Mouse (Mus musculus): Measurements from ENCODE around the gene Sema6d. TPM values are rescaled to one million over a fixed set of nuclear protein-coding genes. Genes with fewer than 3 reads are reported as not detected.
A peak's percentile ranks its signal among the peaks of the same experiment; 100 is the strongest.

Gene Sema6d
- polyA plus RNA-seq, 2 experiments: 12.9 to 19.1 TPM

GRCm38 (mm10) chr2:124621972-124622621, 532.3 kb downstream of the Sema6d start:
- no peak overlapping the region for H3K9ac ChIP-seq (ENCODE audit: low read depth, low read length, severe bottlenecking)
- 84% methylated on average over 6 of the region's 6 CpGs for WGBS
- peaks cover 8% of the 10 kb centered on the region; the same call in 1 of the 2 replicates for H3K4me1 ChIP-seq (ENCODE audit: control insufficient read depth, insufficient read depth, low read length)
- DNase-seq (ENCODE audit: low spot score) (no peak), ATAC-seq (ENCODE audit: low FRiP score, low read depth) (no peak)
- no peak for TF ChIP-seq POLR2A (IDR thresholded peaks at IDR 0.05; ENCODE audit: borderline replicate concordance, extremely low read depth, insufficient read depth, insufficient read length)
- H3K4me2 ChIP-seq (replicated peaks; ENCODE audit: low read depth, low read length, severe bottlenecking): no peak overlapping the region
- no peaks in the 10 kb centered on the region for H3K9me3 ChIP-seq (ENCODE audit: control insufficient read depth, low read length)
- H3K27ac ChIP-seq (replicated peaks; ENCODE audit: low read depth, low read length): no peak overlapping the region
- no peaks in the 10 kb centered on the region for H3K36me3 ChIP-seq (ENCODE audit: control insufficient read depth, insufficient read depth, low read length)
- no peak overlapping the region for H3K4me3 ChIP-seq (replicated peaks; ENCODE audit: low read length)
- peaks cover 7% of the 10 kb centered on the region; the same call in 1 of the 2 replicates for H3K27me3 ChIP-seq (ENCODE audit: control insufficient read depth, insufficient read depth, low read length)

- no peak for TF ChIP-seq POLR2A (IDR thresholded peaks at IDR 0.05; ENCODE audit: borderline replicate concordance, extremely low read depth, insufficient read depth, insufficient read length)
- DNase-seq (ENCODE audit: low spot score) (no peak), ATAC-seq (ENCODE audit: low FRiP score, low read depth) (no peak)
- Histone ChIP-seq H3K27me3 (ENCODE audit: control insufficient read depth, insufficient read depth, low read length) (peaks cover 7% of the 10 kb centered on the region; the same call in 1 of the 2 replicates), H3K9me3 (ENCODE audit: control insufficient read depth, low read length) (no peaks in the 10 kb centered on the region), H3K4me3 (replicated peaks; ENCODE audit: low read length) (no peak overlapping the region), H3K36me3 (ENCODE audit: control insufficient read depth, insufficient read depth, low read length) (no peaks in the 10 kb centered on the region), H3K4me1 (ENCODE audit: control insufficient read depth, insufficient read depth, low read length) (peaks cover 15% of the 10 kb centered on the region), H3K4me2 (replicated peaks; ENCODE audit: low read depth, low read length, severe bottlenecking) (no peak overlapping the region), H3K27ac (replicated peaks; ENCODE audit: low read depth, low read length) (no peak overlapping the region), H3K9ac (ENCODE audit: low read depth, low read length, severe bottlenecking) (no peak overlapping the region)
- WGBS: 56% methylated on average over 10 of the region's 10 CpGs
These were observed 534.6 kb downstream of the Sema6d start for GRCm38 (mm10) chr2:124624247-124624929.

- Histone ChIP-seq H3K4me3 (replicated peaks; ENCODE audit: low read length) (no peak overlapping the region), H3K9ac (ENCODE audit: low read depth, low read length, severe bottlenecking) (no peak overlapping the region), H3K4me2 (replicated peaks; ENCODE audit: low read depth, low read length, severe bottlenecking) (no peak overlapping the region), H3K4me1 (ENCODE audit: control insufficient read depth, insufficient read depth, low read length) (peaks cover 15% of the 10 kb centered on the region), H3K27ac (replicated peaks; ENCODE audit: low read depth, low read length) (no peak overlapping the region), H3K9me3 (ENCODE audit: control insufficient read depth, low read length) (no peaks in the 10 kb centered on the region), H3K27me3 (ENCODE audit: control insufficient read depth, insufficient read depth, low read length) (peaks cover 4% of the 10 kb centered on the region; the same call in 1 of the 2 replicates), H3K36me3 (ENCODE audit: control insufficient read depth, insufficient read depth, low read length) (no peaks in the 10 kb centered on the region)
- WGBS: 47% methylated on average over 7 of the region's 7 CpGs
- DNase-seq (ENCODE audit: low spot score): no peak
- TF ChIP-seq POLR2A (IDR thresholded peaks at IDR 0.05; ENCODE audit: borderline replicate concordance, extremely low read depth, insufficient read depth, insufficient read length): no peak
- peak; percentile 16; the same call in 1 of the 2 replicates for ATAC-seq (ENCODE audit: low FRiP score, low read depth)
These were observed 536.7 kb downstream of the Sema6d start for GRCm38 (mm10) chr2:124626425-124626824.

- H3K4me3 ChIP-seq (replicated peaks; ENCODE audit: low read length): no peak overlapping the region
- no peaks in the 10 kb centered on the region for H3K36me3 ChIP-seq (ENCODE audit: control insufficient read depth, insufficient read depth, low read length)
- H3K4me1 ChIP-seq (ENCODE audit: control insufficient read depth, insufficient read depth, low read length): peaks cover 15% of the 10 kb centered on the region
- no peak overlapping the region for H3K4me2 ChIP-seq (replicated peaks; ENCODE audit: low read depth, low read length, severe bottlenecking)
- WGBS: 78% methylated on average over 5 of the region's 5 CpGs
- no peak for TF ChIP-seq POLR2A (IDR thresholded peaks at IDR 0.05; ENCODE audit: borderline replicate concordance, extremely low read depth, insufficient read depth, insufficient read length)
- H3K9ac ChIP-seq (ENCODE audit: low read depth, low read length, severe bottlenecking): no peak overlapping the region
- H3K9me3 ChIP-seq (ENCODE audit: control insufficient read depth, low read length): no peaks in the 10 kb centered on the region
- H3K27me3 ChIP-seq (ENCODE audit: control insufficient read depth, insufficient read depth, low read length): peaks cover 4% of the 10 kb centered on the region; the same call in 1 of the 2 replicates
- H3K27ac ChIP-seq (replicated peaks; ENCODE audit: low read depth, low read length): no peak overlapping the region
- DNase-seq (ENCODE audit: low spot score): no peak
- ATAC-seq (ENCODE audit: low FRiP score, low read depth): no peak
These were observed 537.9 kb downstream of the Sema6d start for GRCm38 (mm10) chr2:124627664-124628063.

- ATAC-seq (ENCODE audit: low FRiP score, low read depth) (peak; percentile 79), DNase-seq (ENCODE audit: low spot score) (peak; percentile 31)
- H3K4me2 ChIP-seq (replicated peaks; ENCODE audit: low read depth, low read length, severe bottlenecking): no peak overlapping the region
- no peak overlapping the region for H3K9ac ChIP-seq (ENCODE audit: low read depth, low read length, severe bottlenecking)
- no peaks in the 10 kb centered on the region for H3K9me3 ChIP-seq (ENCODE audit: control insufficient read depth, low read length)
- TF ChIP-seq POLR2A (IDR thresholded peaks at IDR 0.05; ENCODE audit: borderline replicate concordance, extremely low read depth, insufficient read depth, insufficient read length): no peak
- H3K4me1 ChIP-seq (ENCODE audit: control insufficient read depth, insufficient read depth, low read length): peaks cover 15% of the 10 kb centered on the region
- H3K27ac ChIP-seq (replicated peaks; ENCODE audit: low read depth, low read length): no peak overlapping the region
- no peaks in the 10 kb centered on the region for H3K27me3 ChIP-seq (ENCODE audit: control insufficient read depth, insufficient read depth, low read length)
- no peaks in the 10 kb centered on the region for H3K36me3 ChIP-seq (ENCODE audit: control insufficient read depth, insufficient read depth, low read length)
- 46% methylated on average over 7 of the region's 7 CpGs for WGBS
- no peak overlapping the region for H3K4me3 ChIP-seq (replicated peaks; ENCODE audit: low read length)
These were observed 538.9 kb downstream of the Sema6d start for GRCm38 (mm10) chr2:124628701-124629100.

All from limb, embryonic 14.5 days (tissue).